Mouse (Mus musculus) forebrain, embryonic 10.5 days (tissue): Measurements from ENCODE around the gene Hltf. TPM values are rescaled to one million over a fixed set of nuclear protein-coding genes. Genes with fewer than 3 reads are reported as not detected.

ENCODE experiments used
- DNase-seq: peaks from one replicate; pipeline ENCODE4 v3.0.0-alpha.2; 2017; ENCODE audit warnings: low spot score; ENCODE audit errors: extremely low spot score
- H3K27ac ChIP-seq: fragments of 300-500 bp; sonication (generic); 2 replicates; pipeline ENCODE4 v1.5.1; 2016; ENCODE audit warnings: mild to moderate bottlenecking
- H3K27me3 ChIP-seq: fragments of 300-500 bp; sonication (generic); 2 replicates; pipeline ENCODE4 v1.6.1; 2016; ENCODE audit warnings: mild to moderate bottlenecking; ENCODE audit not compliant: poor library complexity, severe bottlenecking
- H3K36me3 ChIP-seq: fragments of 300-500 bp; sonication (generic); replicated peaks from 2 replicates; pipeline ENCODE4 v1.6.1; 2016; ENCODE audit warnings: mild to moderate bottlenecking, moderate library complexity
- H3K4me1 ChIP-seq: fragments of 300-500 bp; sonication (generic); 2 replicates; pipeline ENCODE4 v1.6.1; 2016
- H3K4me3 ChIP-seq: fragments of 300-500 bp; sonication (generic); 2 replicates; pipeline ENCODE4 v1.5.1; 2016; ENCODE audit warnings: mild to moderate bottlenecking, moderate library complexity
- H3K9me3 ChIP-seq: fragments of 300-500 bp; sonication (generic); 2 replicates; pipeline ENCODE4 v1.6.1; 2016; ENCODE audit warnings: mild to moderate bottlenecking, moderate library complexity
- WGBS: fragments of 180-500 bp; shearing (Covaris S2); methylation state at CpG from one replicate; pipeline ENCODE4 v1.1.7; 2016; 5-methylcytosine and 5-hydroxymethylcytosine counted together
- polyA plus RNA-seq: library from polyadenylated mRNA; unstranded; fragments of >200 nt; fragmentation: Nextera tagmentation; extraction: Ambion mirVana; gene quantifications from 2 replicates; pipeline ENCODE4 v1.2.1, GENCODE M21; 2016

The Hltf gene
- polyA plus RNA-seq, 1 experiment from 2014 or later: 19.7 TPM

GRCm38 (mm10) chr3:20141679-20142078 lies 84.1 kb downstream of the Hltf start:
- no peaks in the 10 kb centered on the region for H3K27me3 ChIP-seq
- H3K9me3 ChIP-seq: no peaks in the 10 kb centered on the region
- 18% methylated on average over 1 of the region's 1 CpGs for WGBS
- H3K4me1 ChIP-seq: peaks cover 39% of the 10 kb centered on the region
- H3K27ac ChIP-seq: peak overlapping the region; percentile 63; the same call in 1 of the 2 replicates
- H3K4me3 ChIP-seq: no peak overlapping the region
- H3K36me3 ChIP-seq: peaks cover 11% of the 10 kb centered on the region
- DNase-seq: peak; percentile 21

- no peaks in the 10 kb centered on the region for H3K9me3 ChIP-seq
- peaks cover 43% of the 10 kb centered on the region for H3K4me1 ChIP-seq
- peaks cover 8% of the 10 kb centered on the region for H3K36me3 ChIP-seq
- H3K27ac ChIP-seq: no peak overlapping the region
- H3K27me3 ChIP-seq: no peaks in the 10 kb centered on the region
- H3K4me3 ChIP-seq: no peak overlapping the region
- no peak for DNase-seq
- WGBS: 75% methylated on average over 2 of the region's 2 CpGs
Measured at GRCm38 (mm10) chr3:20142101-20142500, 84.5 kb downstream of the Hltf start.

DNA sequence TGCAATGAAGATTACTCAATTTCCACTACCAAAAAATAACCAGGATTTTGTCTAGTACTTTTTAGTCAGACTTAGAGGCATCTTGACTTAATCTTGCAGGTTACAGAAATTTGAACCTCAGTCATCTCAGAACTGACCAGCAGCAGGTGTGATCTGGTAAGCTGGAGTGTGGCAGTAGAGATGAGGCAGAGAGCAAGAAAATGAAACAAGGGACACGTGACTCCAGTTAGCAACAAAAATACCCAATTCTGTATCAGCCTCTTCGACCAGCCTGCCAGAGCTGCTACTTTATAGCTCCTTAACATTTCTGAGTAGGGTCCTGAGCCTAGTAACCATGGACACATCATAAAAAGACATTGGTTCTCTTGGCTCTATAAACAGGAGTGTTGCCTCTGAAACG lies 85.0 kb downstream of the Hltf start:
- H3K36me3 ChIP-seq: peaks cover 3% of the 10 kb centered on the region; the same call in 1 of the 2 replicates
- peaks cover 48% of the 10 kb centered on the region for H3K4me1 ChIP-seq
- H3K9me3 ChIP-seq: no peaks in the 10 kb centered on the region
- no peak overlapping the region for H3K27ac ChIP-seq
- WGBS: 81% methylated on average over 3 of the region's 3 CpGs
- H3K27me3 ChIP-seq: no peaks in the 10 kb centered on the region
- H3K4me3 ChIP-seq: no peak overlapping the region
- DNase-seq: no peak

- peaks cover 48% of the 10 kb centered on the region for H3K4me1 ChIP-seq
- no peaks in the 10 kb centered on the region for H3K27me3 ChIP-seq
- DNase-seq: no peak
- H3K27ac ChIP-seq: no peak overlapping the region
- no peaks in the 10 kb centered on the region for H3K9me3 ChIP-seq
- no peak overlapping the region for H3K4me3 ChIP-seq
- peaks cover 7% of the 10 kb centered on the region for H3K36me3 ChIP-seq
- WGBS: 71% methylated on average over 3 of the region's 3 CpGs
Measured at GRCm38 (mm10) chr3:20143726-20144125, 86.1 kb downstream of the Hltf start.

- no peak overlapping the region for H3K4me3 ChIP-seq
Measured at GRCm38 (mm10) chr3:20144401-20144800, 86.8 kb downstream of the Hltf start.

DNA sequence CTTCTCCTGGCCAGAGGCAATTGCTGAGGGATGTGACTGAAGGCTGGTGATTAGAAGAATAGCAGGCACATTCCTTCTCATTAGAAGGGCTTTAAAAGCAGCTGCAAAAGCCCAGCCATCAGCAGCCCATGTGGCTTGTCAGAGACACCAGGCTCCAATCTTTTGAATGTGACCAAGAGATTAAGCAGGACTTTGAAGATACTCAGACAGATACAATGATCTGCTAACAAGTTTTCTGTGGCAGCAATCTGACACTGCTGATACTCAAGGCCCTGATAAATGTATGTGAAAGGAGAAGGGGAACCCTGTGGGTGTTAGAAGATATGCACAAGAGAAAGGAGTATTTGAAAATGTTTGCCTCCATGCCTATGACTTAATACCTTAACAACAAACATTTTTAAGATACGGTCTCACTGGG lies 88.1 kb downstream of the Hltf start:
- Histone ChIP-seq H3K4me1 (peaks cover 48% of the 10 kb centered on the region), H3K9me3 (no peaks in the 10 kb centered on the region), H3K36me3 (peaks cover 15% of the 10 kb centered on the region), H3K27ac (0 out of 2 replicates have a peak overlapping the region, but pooled peaks have one; percentile 1), H3K27me3 (no peaks in the 10 kb centered on the region), H3K4me3 (no peak overlapping the region)
- WGBS: 34% methylated on average over 1 of the region's 1 CpGs
- DNase-seq: no peak

More at GRCm38 (mm10) chr3:20144401-20144800, 86.8 kb downstream of the Hltf start:
- DNase-seq: no peak
- Histone ChIP-seq H3K27me3 (no peaks in the 10 kb centered on the region), H3K36me3 (peaks cover 13% of the 10 kb centered on the region), H3K9me3 (no peaks in the 10 kb centered on the region), H3K27ac (no peak overlapping the region), H3K4me1 (peaks cover 48% of the 10 kb centered on the region)
- WGBS: 33% methylated on average over 2 of the region's 2 CpGs

DNA sequence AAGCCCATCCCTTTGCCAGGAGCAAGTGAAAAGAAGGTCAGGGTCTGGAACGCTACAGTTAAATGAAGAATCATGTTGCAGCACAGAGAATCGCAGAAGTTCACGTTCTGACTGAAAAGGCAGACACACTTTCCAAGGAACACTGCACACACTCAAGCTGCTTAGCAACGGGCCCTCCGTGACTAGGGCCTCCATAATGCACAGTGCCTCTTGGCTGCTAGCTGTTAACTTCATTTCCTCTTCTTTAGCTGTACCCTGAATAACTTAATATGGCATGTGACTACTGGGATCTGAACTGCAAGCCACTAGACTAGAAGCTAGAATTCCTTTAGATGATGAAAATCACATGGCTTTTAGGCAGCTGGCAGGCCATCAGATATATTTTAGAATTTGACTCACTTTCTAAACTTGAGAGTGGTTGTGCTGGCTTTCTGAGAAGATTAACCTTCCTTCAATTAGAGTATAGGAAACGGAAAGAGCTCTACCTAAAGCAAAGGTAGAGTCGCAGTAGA lies 89.3 kb downstream of the Hltf start:
- Histone ChIP-seq H3K4me1 (peaks cover 41% of the 10 kb centered on the region), H3K27ac (no peak overlapping the region), H3K36me3 (peaks cover 15% of the 10 kb centered on the region), H3K4me3 (no peak overlapping the region), H3K27me3 (no peaks in the 10 kb centered on the region), H3K9me3 (no peaks in the 10 kb centered on the region)
- 61% methylated on average over 7 of the region's 7 CpGs for WGBS
- DNase-seq: no peak

GRCm38 (mm10) chr3:20147647-20148046 lies 90.0 kb downstream of the Hltf start:
- Histone ChIP-seq H3K36me3 (peaks cover 15% of the 10 kb centered on the region), H3K4me3 (no peak overlapping the region), H3K9me3 (no peaks in the 10 kb centered on the region), H3K27me3 (no peaks in the 10 kb centered on the region), H3K4me1 (peaks cover 36% of the 10 kb centered on the region), H3K27ac (no peak overlapping the region)
- 88% methylated on average over 5 of the region's 5 CpGs for WGBS
- DNase-seq: no peak

GRCm38 (mm10) chr3:20150511-20150910 lies 92.9 kb downstream of the Hltf start:
- 79% methylated on average over 2 of the region's 2 CpGs for WGBS
- Histone ChIP-seq H3K36me3 (peaks cover 15% of the 10 kb centered on the region), H3K4me3 (no peak overlapping the region), H3K27ac (no peak overlapping the region), H3K4me1 (peaks cover 39% of the 10 kb centered on the region), H3K27me3 (no peaks in the 10 kb centered on the region), H3K9me3 (no peaks in the 10 kb centered on the region)
- no peak for DNase-seq

GRCm38 (mm10) chr3:20151651-20152050 lies 94.0 kb downstream of the Hltf start:
- Histone ChIP-seq H3K9me3 (no peaks in the 10 kb centered on the region), H3K4me1 (peaks cover 32% of the 10 kb centered on the region), H3K27ac (no peak overlapping the region), H3K4me3 (no peak overlapping the region), H3K36me3 (peaks cover 15% of the 10 kb centered on the region), H3K27me3 (no peaks in the 10 kb centered on the region)
- no peak for DNase-seq
- 90% methylated on average over 3 of the region's 3 CpGs for WGBS

- Histone ChIP-seq H3K36me3 (peaks cover 3% of the 10 kb centered on the region; the same call in 1 of the 2 replicates), H3K9me3 (peaks cover 11% of the 10 kb centered on the region; the same call in 1 of the 2 replicates), H3K4me1 (peaks cover 22% of the 10 kb centered on the region), H3K27me3 (no peaks in the 10 kb centered on the region), H3K4me3 (peak within 1 kb of the TSS; percentile 79), H3K27ac (peak within 1 kb of the TSS; percentile 87)
- peak; percentile 59 for DNase-seq
- 1% methylated on average over 73 of the region's 73 CpGs for WGBS
Measured at GRCm38 (mm10) chr3:20154531-20155367, 97.1 kb downstream of the Hltf start, which contains the start of gene Gyg. Gene Gyg, minus strand, starts transcription at chr3:20155317.

DNA sequence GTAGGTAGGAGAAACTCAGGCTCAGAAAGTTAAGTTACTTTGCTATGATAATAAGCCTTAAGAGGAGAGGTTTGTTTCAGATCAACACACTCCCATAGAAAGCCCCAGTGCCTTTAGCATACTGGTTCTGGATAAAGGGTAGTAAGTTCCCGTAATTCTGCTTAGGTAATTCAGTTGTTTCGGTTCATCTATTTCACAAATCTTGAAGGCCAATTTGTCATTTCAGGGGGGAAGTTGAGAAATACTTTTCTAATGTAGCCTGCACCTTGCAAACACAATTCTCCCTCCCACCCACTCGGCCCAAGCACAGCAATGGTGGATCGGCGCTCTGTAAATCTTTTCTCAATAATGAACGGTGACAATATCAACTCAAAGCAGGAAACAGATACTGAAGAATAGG lies 97.9 kb downstream of the Hltf start:
- peak overlapping the region; percentile 79 for H3K4me3 ChIP-seq
- H3K4me1 ChIP-seq: peaks cover 22% of the 10 kb centered on the region
- DNase-seq: no peak
- no peak overlapping the region for H3K27ac ChIP-seq
- no peaks in the 10 kb centered on the region for H3K27me3 ChIP-seq
- H3K36me3 ChIP-seq: peaks cover 2% of the 10 kb centered on the region; the same call in 1 of the 2 replicates
- H3K9me3 ChIP-seq: peaks cover 18% of the 10 kb centered on the region; the same call in 1 of the 2 replicates
- WGBS: 89% methylated on average over 6 of the region's 6 CpGs

GRCm38 (mm10) chr3:20167487-20167886 lies 109.9 kb downstream of the Hltf start:
- Histone ChIP-seq H3K36me3 (no peaks in the 10 kb centered on the region), H3K4me3 (no peak overlapping the region), H3K27me3 (no peaks in the 10 kb centered on the region), H3K4me1 (no peaks in the 10 kb centered on the region), H3K9me3 (0 out of 2 replicates have a peak, but pooled peaks cover under 1% of the 10 kb centered on the region), H3K27ac (no peak overlapping the region)
- DNase-seq: no peak
- WGBS: 87% methylated on average over 1 of the region's 1 CpGs
